Mouse (Mus musculus) liver, embryonic 14.5 days (tissue): Measurements from ENCODE around the gene Flot1. TPM values are rescaled to one million over a fixed set of nuclear protein-coding genes. Genes with fewer than 3 reads are reported as not detected.
A peak's percentile ranks its signal among the peaks of the same experiment; 100 is the strongest.

Experiments
- ATAC-seq: fragments of 200-750 bp; cut with Nextera tagmentation; 2 replicates; pipeline ENCODE4 v1.8.0; 2017; ENCODE audit warnings: moderate number of reproducible peaks, mild to moderate bottlenecking, moderate library complexity; ENCODE audit not compliant: insufficient read depth
- DNase-seq, 3 experiments: peaks; one replicate each; pipeline ENCODE4 v3.0.0-alpha.2; 2012 to 2013; ENCODE audit warnings: low read depth in 3 of 3, low spot score in 3 of 3
- H3K27ac ChIP-seq: fragments of 300-500 bp; sonication (generic); 2 replicates; pipeline ENCODE4 v1.5.1; 2014; ENCODE audit warnings: moderate library complexity, mild to moderate bottlenecking, control low read depth, inconsistent platforms
- H3K27me3 ChIP-seq: fragments of 300-500 bp; sonication (generic); 2 replicates; pipeline ENCODE4 v1.6.1; 2014; ENCODE audit warnings: mild to moderate bottlenecking, low read length, moderate library complexity; ENCODE audit not compliant: control insufficient read depth, insufficient read depth
- H3K36me3 ChIP-seq: fragments of 300-500 bp; sonication (generic); replicated peaks from 2 replicates; pipeline ENCODE4 v1.6.1; 2014; ENCODE audit warnings: low read depth; ENCODE audit not compliant: control insufficient read depth, insufficient read depth
- H3K4me1 ChIP-seq, 2 experiments: fragments of 200-500 bp in 1 of 2; fragments of 300-500 bp in 1 of 2; sonication (generic) in 1 of 2; replicated peaks; 2 replicates each; pipeline ENCODE4 v1.6.1; 2012 to 2014; ENCODE audit warnings: antibody characterized with exemption in 1 of 2, inconsistent platforms in 1 of 2, low read length in 1 of 2; ENCODE audit not compliant: control insufficient read depth in 2 of 2, insufficient read depth in 2 of 2
- H3K4me2 ChIP-seq: fragments of 300-500 bp; sonication (generic); 2 replicates; pipeline ENCODE4 v1.6.1; 2014; ENCODE audit warnings: low read depth, mild to moderate bottlenecking, control low read depth, moderate library complexity
- H3K4me3 ChIP-seq, 2 experiments: fragments of 200-500 bp in 1 of 2; fragments of 300-500 bp in 1 of 2; sonication (generic) in 1 of 2; 2 replicates each; pipeline ENCODE4 v1.5.1; 2012 to 2014; ENCODE audit warnings: low read depth in 2 of 2, low read length in 2 of 2, mild to moderate bottlenecking in 2 of 2, control low read depth in 1 of 2, inconsistent platforms in 1 of 2, moderate library complexity in 1 of 2; ENCODE audit not compliant: insufficient read depth in 1 of 2
- H3K9ac ChIP-seq: fragments of 300-500 bp; sonication (generic); replicated peaks from 2 replicates; pipeline ENCODE4 v1.6.1; 2014; ENCODE audit warnings: mild to moderate bottlenecking, control low read depth, moderate library complexity
- H3K9me3 ChIP-seq: fragments of 300-500 bp; sonication (generic); 2 replicates; pipeline ENCODE4 v1.6.1; 2016; ENCODE audit warnings: low read length, mixed read lengths; ENCODE audit not compliant: control insufficient read depth
- CTCF ChIP-seq: IDR thresholded peaks from 2 replicates; pipeline ENCODE4 v1.5.1; 2016; ENCODE audit warnings: antibody characterized with exemption, low read depth, control low read depth
- EP300 ChIP-seq: IDR thresholded peaks from 2 replicates; pipeline ENCODE4 v1.6.1; 2016; ENCODE audit warnings: antibody characterized with exemption, low read depth
- WGBS: fragments of 180-500 bp; shearing (Covaris S2); extraction: QIAGEN DNeasy Blood & Tissue Kit; methylation state at CpG from one replicate; pipeline ENCODE4 v1.1.7; 2014; ENCODE audit not compliant: insufficient replicate concordance; 5-methylcytosine and 5-hydroxymethylcytosine counted together
- polyA plus RNA-seq, 2 experiments: library from polyadenylated mRNA; depleted of rRNA in 1 of 2; stranded (reverse) in 1 of 2; unstranded in 1 of 2; fragments of >200 nt; fragmentation: Nextera tagmentation in 1 of 2; extraction: Ambion mirVana in 1 of 2; gene quantifications; 2 replicates each; pipeline versions ENCODE4 v1.2.1 to v1.2.3; 2012 to 2014

Gene Flot1
- polyA plus RNA-seq, 2 experiments, result 27.8 to 34.7 TPM

GRCm38 (mm10) chr17:35840561-35840960 lies 17.5 kb downstream of the Flot1 start:
- H3K4me1 ChIP-seq, result peaks cover 34 to 43% of the 10 kb centered on the region in 2 experiments
- H3K9me3 ChIP-seq, result no peaks in the 10 kb centered on the region
- 42% methylated on average over 14 of the region's 14 CpGs for WGBS

DNA sequence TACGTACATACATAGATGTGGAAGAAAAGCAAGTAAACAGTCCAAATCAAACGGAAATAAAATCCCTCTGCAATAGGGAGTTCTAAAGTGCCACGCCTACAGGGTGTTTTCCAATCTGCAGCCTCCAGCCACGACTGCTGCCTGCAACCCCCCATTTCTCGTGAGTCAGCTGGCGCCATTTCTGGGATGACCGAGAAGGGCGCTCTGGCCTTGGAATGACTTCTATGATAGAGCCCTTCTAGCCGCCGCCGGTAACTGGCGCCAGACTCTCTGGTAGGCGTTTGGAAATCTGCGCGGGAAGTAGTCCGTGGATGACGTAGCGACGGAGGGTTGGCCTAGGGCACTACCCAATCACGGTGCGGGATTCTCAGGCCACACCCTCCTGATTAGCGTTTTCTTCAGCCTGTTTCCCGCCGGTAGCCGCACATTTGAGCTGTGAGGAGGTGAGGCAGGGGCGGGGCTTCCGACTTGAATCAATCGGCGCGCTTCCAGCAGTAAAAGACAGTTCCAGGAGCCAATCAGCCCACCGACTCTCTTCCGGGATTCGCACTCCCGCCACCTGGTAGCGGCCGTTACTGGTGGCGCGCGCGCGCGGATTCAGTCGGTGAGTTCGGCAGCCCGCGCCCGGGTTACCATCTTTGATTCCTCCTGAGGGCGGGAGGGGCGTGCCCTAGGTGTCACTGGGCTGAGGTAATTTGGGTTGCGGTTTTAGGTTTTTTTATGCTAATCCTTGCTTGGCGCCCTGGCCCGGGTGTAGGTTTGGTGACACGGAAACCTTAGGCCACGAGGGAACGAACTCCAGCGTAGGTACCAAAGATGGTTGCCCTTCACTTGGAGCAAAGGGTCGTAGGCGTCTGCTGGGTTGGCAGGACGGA lies 18.3 kb downstream of the Flot1 start, which contains the start of gene Mdc1:
Mdc1 (plus strand) TSS at position 440 of the 875 bp plus-strand sequence.
- ATAC-seq (peak; percentile 84), DNase-seq (peak; percentile 100)

More at GRCm38 (mm10) chr17:35840561-35840960, 17.5 kb downstream of the Flot1 start:
- peak overlapping the region; percentile 96 for H3K4me2 ChIP-seq
- no peaks in the 10 kb centered on the region for H3K27me3 ChIP-seq
- TF ChIP-seq CTCF (no peak), EP300 (no peak)
- ATAC-seq (no peak), DNase-seq (no peak)
- peak overlapping the region; percentile 59 for H3K9ac ChIP-seq
- peak overlapping the region; percentile 96 for H3K27ac ChIP-seq
- H3K4me3 ChIP-seq, result peak overlapping the region; percentile 50 to 74
- H3K36me3 ChIP-seq, result peaks cover 25% of the 10 kb centered on the region

GRCm38 (mm10) chr17:35842006-35842405 lies 19.0 kb downstream of the Flot1 start:
- 6% methylated on average over 11 of the region's 11 CpGs for WGBS
- no peak for TF ChIP-seq EP300
- no peak for TF ChIP-seq CTCF
- Histone ChIP-seq H3K36me3 (peaks cover 27% of the 10 kb centered on the region), H3K27ac (peak overlapping the region; percentile 88), H3K9me3 (no peaks in the 10 kb centered on the region), H3K4me3 (peak overlapping the region; percentile 74 to 86), H3K9ac (peak overlapping the region; percentile 83), H3K4me1 (peaks cover 24 to 35% of the 10 kb centered on the region in 2 experiments), H3K27me3 (no peaks in the 10 kb centered on the region), H3K4me2 (peak overlapping the region; percentile 82)
- no peak for ATAC-seq
- no peak for DNase-seq

More for the DNA sequence above, 18.3 kb downstream of the Flot1 start, which contains the start of gene Mdc1:
- Histone ChIP-seq H3K36me3 (peaks cover 25% of the 10 kb centered on the region), H3K4me1 (peaks cover 27 to 37% of the 10 kb centered on the region in 2 experiments), H3K9ac (peak within 1 kb of the TSS; percentile 83), H3K4me3 (peak within 1 kb of the TSS; percentile 74 to 86), H3K9me3 (no peaks in the 10 kb centered on the region), H3K27me3 (no peaks in the 10 kb centered on the region), H3K27ac (peak within 1 kb of the TSS; percentile 96), H3K4me2 (peak within 1 kb of the TSS; percentile 96)
- TF ChIP-seq EP300, result peak; percentile 78
- TF ChIP-seq CTCF, result peak; percentile 54
- WGBS, result under 1% methylated on average over 59 of the region's 59 CpGs

- no peak overlapping the region for H3K9ac ChIP-seq
- peaks cover 42% of the 10 kb centered on the region for H3K36me3 ChIP-seq
- no peak overlapping the region for H3K27ac ChIP-seq
- no peaks in the 10 kb centered on the region for H3K9me3 ChIP-seq
- H3K4me2 ChIP-seq, result no peak overlapping the region
- H3K27me3 ChIP-seq, result no peaks in the 10 kb centered on the region
- no peak overlapping the region for H3K4me3 ChIP-seq
- TF ChIP-seq CTCF (peak; percentile 47), EP300 (no peak)
- no peak for ATAC-seq
- peaks cover 22 to 34% of the 10 kb centered on the region in 2 experiments for H3K4me1 ChIP-seq
- WGBS, result 87% methylated on average over 3 of the region's 3 CpGs
- DNase-seq, result no peak
Measured at GRCm38 (mm10) chr17:35843514-35843913, 20.5 kb downstream of the Flot1 start.

DNA sequence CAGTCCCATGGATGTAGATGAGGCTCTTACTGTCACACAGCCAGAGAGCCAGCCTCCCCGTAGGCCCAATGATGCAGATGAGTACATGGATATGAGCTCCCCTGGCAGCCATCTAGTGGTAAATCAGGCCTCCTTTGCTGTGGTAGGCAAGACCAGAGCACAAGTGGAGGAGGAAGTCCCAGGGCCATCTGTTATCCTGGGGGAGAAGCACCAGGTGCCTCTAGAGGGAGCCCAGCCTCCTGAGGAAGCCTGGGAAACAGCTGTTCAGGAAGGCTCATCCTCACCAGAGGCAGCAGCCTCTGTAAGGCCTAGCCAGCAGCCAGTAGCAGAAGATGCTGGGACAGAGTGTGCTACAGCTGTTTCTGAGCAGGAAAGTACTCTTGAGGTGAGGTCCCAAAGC lies 25.1 kb downstream of the Flot1 start:
- TF ChIP-seq CTCF, result peak; percentile 33
- TF ChIP-seq EP300, result no peak

More for the DNA sequence above, 25.1 kb downstream of the Flot1 start:
- H3K4me3 ChIP-seq, result no peak overlapping the region
- peaks cover 83% of the 10 kb centered on the region for H3K36me3 ChIP-seq
- peaks cover 10 to 13% of the 10 kb centered on the region in 2 experiments for H3K4me1 ChIP-seq
- H3K27me3 ChIP-seq, result no peaks in the 10 kb centered on the region
- no peak for DNase-seq
- H3K9me3 ChIP-seq, result no peaks in the 10 kb centered on the region
- H3K9ac ChIP-seq, result no peak overlapping the region
- WGBS, result 63% methylated on average over 1 of the region's 1 CpGs
- no peak overlapping the region for H3K4me2 ChIP-seq
- no peak for ATAC-seq
- H3K27ac ChIP-seq, result no peak overlapping the region
